Mouse (Mus musculus) CH12.LX (cell line): ENCODE measurements around the gene Pde1c. TPM values are rescaled to one million over a fixed set of nuclear protein-coding genes. Genes with fewer than 3 reads are reported as not detected.

ENCODE experiments used
- DNase-seq: peaks from one replicate; pipeline ENCODE4 v3.0.0-alpha.2; 2013; ENCODE audit errors: extremely low read depth
- H3K27ac ChIP-seq: 2 replicates; pipeline ENCODE4 v1.5.1; 2012; ENCODE audit warnings: low read depth, mild to moderate bottlenecking, control low read depth, moderate library complexity; ENCODE audit not compliant: insufficient read depth
- H3K27me3 ChIP-seq: replicated peaks from 2 replicates; pipeline ENCODE3; 2012; ENCODE audit warnings: inconsistent platforms
- H3K36me3 ChIP-seq, 2 experiments: replicated peaks in 1 of 2; 2 replicates each; pipeline versions ENCODE3 to v1.6.1; 2012; ENCODE audit warnings: inconsistent platforms in 1 of 2, low read length in 1 of 2, mild to moderate bottlenecking in 1 of 2, mixed read lengths in 1 of 2, moderate library complexity in 1 of 2; ENCODE audit not compliant: control insufficient read depth in 1 of 2, insufficient read depth in 1 of 2
- H3K4me1 ChIP-seq, 2 experiments: 2 replicates each; pipeline ENCODE4 v1.6.1; 2012; ENCODE audit warnings: inconsistent platforms in 1 of 2, moderate library complexity in 1 of 2; ENCODE audit not compliant: insufficient read depth in 2 of 2, control insufficient read depth in 1 of 2
- H3K4me2 ChIP-seq: 2 replicates; pipeline ENCODE4 v1.6.1; 2012; ENCODE audit warnings: low read depth, mild to moderate bottlenecking, control low read depth; ENCODE audit not compliant: poor library complexity, insufficient read depth, severe bottlenecking
- H3K4me3 ChIP-seq, 3 experiments: fragments of 150-350 bp in 1 of 3; sonication (generic) in 1 of 3; replicated peaks in 1 of 3; 2 replicates each; pipeline versions ENCODE3 to v1.5.1; 2011 to 2012; ENCODE audit warnings: low read depth in 2 of 3, low read length in 2 of 3, mild to moderate bottlenecking in 2 of 3, moderate library complexity in 2 of 3, control low read depth in 1 of 3, improper control_type of control experiment in 1 of 3, inconsistent platforms in 1 of 3, mixed read lengths in 1 of 3; ENCODE audit not compliant: poor library complexity in 1 of 3
- H3K79me2 ChIP-seq: replicated peaks from 2 replicates; pipeline ENCODE4 v1.6.1; 2012; ENCODE audit warnings: mild to moderate bottlenecking, moderate library complexity; ENCODE audit not compliant: control insufficient read depth, poor library complexity, insufficient read depth, severe bottlenecking; ENCODE audit errors: extremely low read depth
- H3K9ac ChIP-seq: 2 replicates; pipeline ENCODE4 v1.6.1; 2012; ENCODE audit warnings: low read depth, mild to moderate bottlenecking, control low read depth, moderate library complexity; ENCODE audit not compliant: insufficient read depth
- H3K9me3 ChIP-seq: replicated peaks from 2 replicates; pipeline ENCODE3; 2012; ENCODE audit warnings: low read length, inconsistent platforms, mixed read lengths
- CHD1 ChIP-seq: IDR thresholded peaks from 2 replicates; pipeline ENCODE4 v1.6.1; 2012; ENCODE audit warnings: low read depth, low read length, improper control_type of control experiment, inconsistent platforms
- E2F4 ChIP-seq: IDR thresholded peaks from 2 replicates; pipeline ENCODE4 v1.6.1; 2011; ENCODE audit warnings: low read depth, low read length, improper control_type of control experiment; ENCODE audit not compliant: insufficient replicate concordance
- ELF1 ChIP-seq: IDR thresholded peaks from 2 replicates; pipeline ENCODE4 v1.6.1; 2014; ENCODE audit warnings: low read depth, mild to moderate bottlenecking, inconsistent platforms, low read length, improper control_type of control experiment
- ETS1 ChIP-seq: conservative IDR thresholded peaks from 2 replicates; pipeline ENCODE4 v1.6.1; 2012; ENCODE audit warnings: low read depth, mild to moderate bottlenecking, inconsistent platforms, low read length, improper control_type of control experiment, moderate library complexity
- GABPA ChIP-seq: IDR thresholded peaks from 2 replicates; pipeline ENCODE4 v1.6.1; 2012; ENCODE audit warnings: low read depth, low read length, improper control_type of control experiment, inconsistent platforms; ENCODE audit not compliant: insufficient replicate concordance
- HCFC1 ChIP-seq: IDR thresholded peaks from 2 replicates; pipeline ENCODE4 v1.6.1; 2012; ENCODE audit warnings: low read depth, mild to moderate bottlenecking, inconsistent platforms, low read length, improper control_type of control experiment
- JUND ChIP-seq: conservative IDR thresholded peaks from 2 replicates; pipeline ENCODE4 v1.6.1; 2011; ENCODE audit warnings: low read depth, low read length, improper control_type of control experiment
- MAFK ChIP-seq: IDR thresholded peaks from 2 replicates; pipeline ENCODE4 v1.6.1; 2011; ENCODE audit warnings: low read length, improper control_type of control experiment; ENCODE audit not compliant: insufficient replicate concordance
- MAX ChIP-seq: IDR thresholded peaks from 2 replicates; pipeline ENCODE4 v1.6.1; 2011; ENCODE audit warnings: low read length, improper control_type of control experiment
- MAZ ChIP-seq: IDR thresholded peaks from 2 replicates; pipeline ENCODE4 v1.6.1; 2012; ENCODE audit warnings: low read depth, mild to moderate bottlenecking, inconsistent platforms, low read length, improper control_type of control experiment, moderate library complexity
- MYC ChIP-seq: IDR thresholded peaks from 2 replicates; pipeline ENCODE4 v1.6.1; 2011; ENCODE audit warnings: low read depth, mild to moderate bottlenecking, improper control_type of control experiment, low read length
- NELFE ChIP-seq: IDR thresholded peaks from 2 replicates; pipeline ENCODE4 v1.6.1; 2011; ENCODE audit warnings: low read depth, low read length, improper control_type of control experiment
- NRF1 ChIP-seq: IDR thresholded peaks from 2 replicates; pipeline ENCODE4 v1.6.1; 2014; ENCODE audit warnings: low read depth, mild to moderate bottlenecking, inconsistent platforms, low read length, improper control_type of control experiment, moderate library complexity
- PAX5 ChIP-seq: IDR thresholded peaks from 2 replicates; pipeline ENCODE4 v1.6.1; 2012; ENCODE audit warnings: low read length, inconsistent platforms, mixed read lengths
- UBTF ChIP-seq: IDR thresholded peaks from 2 replicates; pipeline ENCODE4 v1.6.1; 2012; ENCODE audit warnings: low read depth, mild to moderate bottlenecking, inconsistent platforms, low read length, improper control_type of control experiment, moderate library complexity
- USF1 ChIP-seq: IDR thresholded peaks from 2 replicates; pipeline ENCODE4 v1.6.1; 2014; ENCODE audit warnings: low read depth, mild to moderate bottlenecking, inconsistent platforms, low read length, improper control_type of control experiment
- ZC3H11A ChIP-seq: IDR thresholded peaks from 2 replicates; pipeline ENCODE4 v1.6.1; 2012; ENCODE audit warnings: low read depth, mild to moderate bottlenecking, inconsistent platforms, low read length, improper control_type of control experiment
- dilution Hi-C: fragments of 300-500 bp; cut with MboI; formaldehyde crosslinking; loops from 2 replicates; pipeline ENCODE4 v1.14.3; 2020; ENCODE audit warnings: low sequenced_read_pairs; ENCODE audit not compliant: extremely low pct_unique_long_range_greater_than_20kb, extremely low pct_ligation_motif_present
- in situ Hi-C: fragments of 300-500 bp; cut with MboI; formaldehyde crosslinking; loops from 3 replicates; pipeline ENCODE4 v1.14.3; 2019; ENCODE audit warnings: low sequenced_read_pairs, low pct_ligation_motif_present, low pct_unique_long_range_greater_than_20kb, mixed read lengths
- polyA plus RNA-seq: library from polyadenylated mRNA; unstranded; fragments of >175 nt; gene quantifications from 2 replicates; pipeline ENCODE4 v1.2.1, GENCODE M21; 2012; ENCODE audit warnings: low read depth; ENCODE audit not compliant: insufficient read length
- total RNA-seq, 2 experiments: library from RNA; depleted of rRNA; stranded (reverse); fragments of 300-350 nt in 1 of 2; fragments of >200 nt in 1 of 2; gene quantifications; 2 replicates each; pipeline ENCODE4 v1.2.3; 2012 to 2014

Pde1c gene
- total and polyA plus RNA-seq, 3 experiments, result 2.3 to 3.8 (median 2.4) TPM

GRCm38 (mm10) chr6:56099520-56100101 lies 469.3 kb downstream of the Pde1c start:
- H3K36me3 ChIP-seq, result no peaks in the 10 kb centered on the region
- H3K4me1 ChIP-seq, result no peaks in the 10 kb centered on the region
- peaks cover 5% of the 10 kb centered on the region for H3K9me3 ChIP-seq
- no peak for DNase-seq
- TF ChIP-seq E2F4 (no peak), UBTF (no peak), CHD1 (no peak)
- TF ChIP-seq, all 38 proteins: peak for 0
- no peaks in the 10 kb centered on the region for H3K79me2 ChIP-seq
- H3K4me2 ChIP-seq, result no peak overlapping the region
- dilution Hi-C loops (no loop called here), in situ Hi-C loops (no loop called here)
- no peaks in the 10 kb centered on the region for H3K27me3 ChIP-seq
- no peak overlapping the region for H3K9ac ChIP-seq
- H3K4me3 ChIP-seq, result no peak overlapping the region
- no peak overlapping the region for H3K27ac ChIP-seq

- Histone ChIP-seq H3K9ac (no peak overlapping the region), H3K4me2 (no peak overlapping the region), H3K27ac (no peak overlapping the region), H3K9me3 (peaks cover 5% of the 10 kb centered on the region), H3K4me1 (no peaks in the 10 kb centered on the region), H3K4me3 (no peak overlapping the region), H3K36me3 (no peaks in the 10 kb centered on the region), H3K27me3 (no peaks in the 10 kb centered on the region), H3K79me2 (no peaks in the 10 kb centered on the region)
- in situ Hi-C loops, result no loop called here
- dilution Hi-C loops, result no loop called here
- no peak for DNase-seq
- TF ChIP-seq ELF1, result no peak
- no peak for TF ChIP-seq JUND
- TF ChIP-seq ZC3H11A, result no peak
- TF ChIP-seq MAZ, result no peak
Measured at GRCm38 (mm10) chr6:56098427-56098826, 470.5 kb downstream of the Pde1c start.

GRCm38 (mm10) chr6:56076378-56076805 lies 492.5 kb downstream of the Pde1c start:
- H3K4me1 ChIP-seq, result no peaks in the 10 kb centered on the region
- TF ChIP-seq ETS1 (no peak), NELFE (no peak), MYC (no peak), MAFK (no peak), MAX (no peak), NRF1 (no peak), USF1 (no peak), HCFC1 (no peak), JUND (no peak), GABPA (no peak), PAX5 (no peak)
- TF ChIP-seq, all 38 proteins: peak for 0

More at GRCm38 (mm10) chr6:56076378-56076805, 492.5 kb downstream of the Pde1c start:
- Histone ChIP-seq H3K36me3 (no peaks in the 10 kb centered on the region), H3K4me3 (no peak overlapping the region), H3K9me3 (no peaks in the 10 kb centered on the region), H3K27ac (no peak overlapping the region), H3K27me3 (no peaks in the 10 kb centered on the region), H3K79me2 (no peaks in the 10 kb centered on the region), H3K9ac (no peak overlapping the region), H3K4me2 (no peak overlapping the region)
- no peak for DNase-seq
- in situ Hi-C loops, result no loop called here
- dilution Hi-C loops, result no loop called here
